Mouse (Mus musculus): ENCODE measurements around the gene Unc13a. TPM values are rescaled to one million over a fixed set of nuclear protein-coding genes. Genes with fewer than 3 reads are reported as not detected.

Gene Unc13a
- polyA plus RNA-seq, 1 experiment, result 4.6 TPM

GRCm38 (mm10) chr8:71667256-71667655, 4.3 kb downstream of the Unc13a start:
- Histone ChIP-seq H3K4me3 (peak overlapping the region; percentile 44), H3K79me2 (ENCODE audit: control insufficient read depth, insufficient read depth) (no peaks in the 10 kb centered on the region), H3K27me3 (ENCODE audit: control insufficient read depth, insufficient read depth, insufficient read length) (peaks cover 6% of the 10 kb centered on the region), H3ac (ENCODE audit: control insufficient read depth, insufficient read length) (no peak overlapping the region), H3K36me3 (ENCODE audit: control insufficient read depth, insufficient read depth) (no peaks in the 10 kb centered on the region), H3K4me2 (ENCODE audit: low read depth) (peak overlapping the region; percentile 85)
- no peak for TF ChIP-seq TCF3 (IDR thresholded peaks at IDR 0.05; ENCODE audit: insufficient read length, low read depth)
- TF ChIP-seq TCF12 (IDR thresholded peaks at IDR 0.05; ENCODE audit: insufficient read depth, poor library complexity, severe bottlenecking), result no peak
- TF ChIP-seq POLR2AphosphoS2 (IDR thresholded peaks at IDR 0.05; ENCODE audit: insufficient read length, low read depth), result no peak
- no peak for TF ChIP-seq SRF (IDR thresholded peaks at IDR 0.05; ENCODE audit: control insufficient read depth, insufficient read length, low read depth)
- no peak for TF ChIP-seq MYOD1 (IDR thresholded peaks at IDR 0.05; ENCODE audit: control insufficient read depth in 1 of 3, insufficient read length in 2 of 3, low read depth in 2 of 3)
- no peak for TF ChIP-seq MYOG (IDR thresholded peaks at IDR 0.05; ENCODE audit: control insufficient read depth in 1 of 3, insufficient read depth in 1 of 3, insufficient read length in 2 of 3, low read depth in 2 of 3)
- no peak for TF ChIP-seq MAX (IDR thresholded peaks at IDR 0.05; ENCODE audit: low read depth)
- TF ChIP-seq USF1 (IDR thresholded peaks at IDR 0.05; ENCODE audit: low read depth), result no peak
- TF ChIP-seq REST (IDR thresholded peaks at IDR 0.05; ENCODE audit: insufficient read depth, insufficient read length), result no peak

- H3K79me2 ChIP-seq (ENCODE audit: control insufficient read depth, insufficient read depth), result no peaks in the 10 kb centered on the region
- no peaks in the 10 kb centered on the region for H3K36me3 ChIP-seq (ENCODE audit: control insufficient read depth, insufficient read depth)
- H3K27me3 ChIP-seq (ENCODE audit: control insufficient read depth, insufficient read depth, insufficient read length), result peaks cover 8% of the 10 kb centered on the region
- no peak overlapping the region for H3K4me3 ChIP-seq
- H3K4me2 ChIP-seq (ENCODE audit: low read depth), result peak overlapping the region; percentile 85
- H3ac ChIP-seq (ENCODE audit: control insufficient read depth, insufficient read length), result no peak overlapping the region
- TF ChIP-seq MYOD1 (IDR thresholded peaks at IDR 0.05; ENCODE audit: control insufficient read depth in 1 of 3, insufficient read length in 2 of 3, low read depth in 2 of 3), result no peak
- TF ChIP-seq POLR2A (IDR thresholded peaks at IDR 0.05; ENCODE audit: insufficient read length, low read depth), result no peak
- TF ChIP-seq REST (IDR thresholded peaks at IDR 0.05; ENCODE audit: insufficient read depth, insufficient read length), result no peak
Observed at GRCm38 (mm10) chr8:71666855-71667254, 4.7 kb downstream of the Unc13a start.

GRCm38 (mm10) chr8:71665331-71666130, 6.0 kb downstream of the Unc13a start:
- TF ChIP-seq REST (IDR thresholded peaks at IDR 0.05; ENCODE audit: insufficient read depth, insufficient read length) (no peak), CEBPB (IDR thresholded peaks at IDR 0.05; ENCODE audit: insufficient read depth, poor library complexity, severe bottlenecking) (no peak), E2F4 (IDR thresholded peaks at IDR 0.05; ENCODE audit: insufficient read depth) (no peak), POLR2AphosphoS2 (IDR thresholded peaks at IDR 0.05; ENCODE audit: insufficient read length, low read depth) (peak; percentile 52), POLR2A (IDR thresholded peaks at IDR 0.05; ENCODE audit: insufficient read length, low read depth) (peak; percentile 21), MYOG (IDR thresholded peaks at IDR 0.05; ENCODE audit: control insufficient read depth in 1 of 3, insufficient read depth in 1 of 3, insufficient read length in 2 of 3, low read depth in 2 of 3) (peak in 1 of 3 experiments; percentile 37), TCF12 (IDR thresholded peaks at IDR 0.05; ENCODE audit: insufficient read depth, poor library complexity, severe bottlenecking) (no peak), MAX (IDR thresholded peaks at IDR 0.05; ENCODE audit: low read depth) (no peak), SRF (IDR thresholded peaks at IDR 0.05; ENCODE audit: control insufficient read depth, insufficient read length, low read depth) (no peak), TCF3 (IDR thresholded peaks at IDR 0.05; ENCODE audit: insufficient read length, low read depth) (no peak), MYOD1 (IDR thresholded peaks at IDR 0.05; ENCODE audit: control insufficient read depth in 1 of 3, insufficient read length in 2 of 3, low read depth in 2 of 3) (peak in 1 of 3 experiments; percentile 56), USF1 (IDR thresholded peaks at IDR 0.05; ENCODE audit: low read depth) (no peak)
- Histone ChIP-seq H3K27me3 (ENCODE audit: control insufficient read depth, insufficient read depth, insufficient read length) (peaks cover 8% of the 10 kb centered on the region), H3K4me2 (ENCODE audit: low read depth) (peak overlapping the region; percentile 85), H3ac (ENCODE audit: control insufficient read depth, insufficient read length) (no peak overlapping the region), H3K79me2 (ENCODE audit: control insufficient read depth, insufficient read depth) (no peaks in the 10 kb centered on the region), H3K36me3 (ENCODE audit: control insufficient read depth, insufficient read depth) (no peaks in the 10 kb centered on the region), H3K4me3 (peak overlapping the region; percentile 12)

GRCm38 (mm10) chr8:71660325-71661120, 11.0 kb downstream of the Unc13a start:
- Histone ChIP-seq H3ac (ENCODE audit: control insufficient read depth, insufficient read length) (no peak overlapping the region), H3K36me3 (ENCODE audit: control insufficient read depth, insufficient read depth) (no peaks in the 10 kb centered on the region), H3K4me3 (no peak overlapping the region), H3K79me2 (ENCODE audit: control insufficient read depth, insufficient read depth) (no peaks in the 10 kb centered on the region), H3K4me2 (ENCODE audit: low read depth) (peak overlapping the region; percentile 44), H3K27me3 (ENCODE audit: control insufficient read depth, insufficient read depth, insufficient read length) (peaks cover 9% of the 10 kb centered on the region)
- TF ChIP-seq CEBPB (IDR thresholded peaks at IDR 0.05; ENCODE audit: insufficient read depth, poor library complexity, severe bottlenecking) (no peak), TCF12 (IDR thresholded peaks at IDR 0.05; ENCODE audit: insufficient read depth, poor library complexity, severe bottlenecking) (no peak), SRF (IDR thresholded peaks at IDR 0.05; ENCODE audit: control insufficient read depth, insufficient read length, low read depth) (no peak), USF1 (IDR thresholded peaks at IDR 0.05; ENCODE audit: low read depth) (no peak), REST (IDR thresholded peaks at IDR 0.05; ENCODE audit: insufficient read depth, insufficient read length) (no peak), MAX (IDR thresholded peaks at IDR 0.05; ENCODE audit: low read depth) (no peak), POLR2AphosphoS2 (IDR thresholded peaks at IDR 0.05; ENCODE audit: insufficient read length, low read depth) (no peak), TCF3 (IDR thresholded peaks at IDR 0.05; ENCODE audit: insufficient read length, low read depth) (no peak), E2F4 (IDR thresholded peaks at IDR 0.05; ENCODE audit: insufficient read depth) (no peak), MYOD1 (IDR thresholded peaks at IDR 0.05; ENCODE audit: control insufficient read depth in 1 of 3, insufficient read length in 2 of 3, low read depth in 2 of 3) (no peak), MYOG (IDR thresholded peaks at IDR 0.05; ENCODE audit: control insufficient read depth in 1 of 3, insufficient read depth in 1 of 3, insufficient read length in 2 of 3, low read depth in 2 of 3) (no peak), POLR2A (IDR thresholded peaks at IDR 0.05; ENCODE audit: insufficient read length, low read depth) (no peak)
